Mouse (Mus musculus) forebrain, embryonic 11.5 days (tissue): ENCODE measurements around the gene Hoxd8. TPM values are rescaled to one million over a fixed set of nuclear protein-coding genes. Genes with fewer than 3 reads are reported as not detected.

ENCODE experiments used
- ATAC-seq: fragments of 200-750 bp; cut with Nextera tagmentation; replicated peaks from 2 replicates; pipeline ENCODE4 v1.8.0; 2017; ENCODE audit warnings: moderate TSS enrichment; ENCODE audit not compliant: low FRiP score
- DNase-seq: peaks from one replicate; pipeline ENCODE4 v3.0.0-alpha.2; 2017; ENCODE audit warnings: low spot score
- H3K27ac ChIP-seq: fragments of 300-500 bp; sonication (generic); 2 replicates; pipeline ENCODE4 v1.5.1; 2014; ENCODE audit warnings: low read depth, low read length
- H3K27me3 ChIP-seq: fragments of 300-500 bp; sonication (generic); 2 replicates; pipeline ENCODE4 v1.6.1; 2014; ENCODE audit warnings: mild to moderate bottlenecking, low read length, mixed read lengths; ENCODE audit not compliant: control insufficient read depth, insufficient read depth
- H3K36me3 ChIP-seq: fragments of 300-500 bp; sonication (generic); 2 replicates; pipeline ENCODE4 v1.6.1; 2014; ENCODE audit warnings: mild to moderate bottlenecking, low read length, moderate library complexity, mixed read lengths; ENCODE audit not compliant: control insufficient read depth, insufficient read depth
- H3K4me1 ChIP-seq: fragments of 300-500 bp; sonication (generic); replicated peaks from 2 replicates; pipeline ENCODE4 v1.6.1; 2014; ENCODE audit warnings: low read length, mixed read lengths; ENCODE audit not compliant: control insufficient read depth, insufficient read depth
- H3K4me2 ChIP-seq: fragments of 300-500 bp; sonication (generic); 2 replicates; pipeline ENCODE4 v1.6.1; 2014; ENCODE audit warnings: low read depth, mild to moderate bottlenecking, low read length, moderate library complexity, mixed read lengths; ENCODE audit not compliant: severe bottlenecking
- H3K4me3 ChIP-seq: fragments of 300-500 bp; sonication (generic); 2 replicates; pipeline ENCODE4 v1.5.1; 2014; ENCODE audit warnings: low read depth, low read length
- H3K9ac ChIP-seq: fragments of 300-500 bp; sonication (generic); 2 replicates; pipeline ENCODE4 v1.6.1; 2014; ENCODE audit warnings: low read length
- H3K9me3 ChIP-seq: fragments of 300-500 bp; sonication (generic); 2 replicates; pipeline ENCODE4 v1.6.1; 2016; ENCODE audit warnings: low read length, mixed read lengths; ENCODE audit not compliant: control insufficient read depth
- WGBS: fragments of 180-500 bp; shearing (Covaris S2); extraction: QIAGEN DNeasy Blood & Tissue Kit; methylation state at CpG from one replicate; pipeline ENCODE4 v1.1.7; 2014; 5-methylcytosine and 5-hydroxymethylcytosine counted together
- polyA plus RNA-seq: library from polyadenylated mRNA; unstranded; fragments of >200 nt; fragmentation: Nextera tagmentation; extraction: Ambion mirVana; gene quantifications from 2 replicates; pipeline ENCODE4 v1.2.1, GENCODE M21; 2014

Hoxd8 gene
- polyA plus RNA-seq, 1 experiment from 2014 or later: not detected

GRCm38 (mm10) chr2:74667842-74668357, 36.5 kb upstream of the Hoxd8 start, which contains the start of gene Hoxd13:
Hoxd13 (plus strand) TSS chr2:74668310.
- H3K9ac ChIP-seq: no peak within 1 kb of the TSS
- WGBS: 0% methylated on average over 18 of the region's 51 CpGs
- peak; percentile 75 for DNase-seq

DNA sequence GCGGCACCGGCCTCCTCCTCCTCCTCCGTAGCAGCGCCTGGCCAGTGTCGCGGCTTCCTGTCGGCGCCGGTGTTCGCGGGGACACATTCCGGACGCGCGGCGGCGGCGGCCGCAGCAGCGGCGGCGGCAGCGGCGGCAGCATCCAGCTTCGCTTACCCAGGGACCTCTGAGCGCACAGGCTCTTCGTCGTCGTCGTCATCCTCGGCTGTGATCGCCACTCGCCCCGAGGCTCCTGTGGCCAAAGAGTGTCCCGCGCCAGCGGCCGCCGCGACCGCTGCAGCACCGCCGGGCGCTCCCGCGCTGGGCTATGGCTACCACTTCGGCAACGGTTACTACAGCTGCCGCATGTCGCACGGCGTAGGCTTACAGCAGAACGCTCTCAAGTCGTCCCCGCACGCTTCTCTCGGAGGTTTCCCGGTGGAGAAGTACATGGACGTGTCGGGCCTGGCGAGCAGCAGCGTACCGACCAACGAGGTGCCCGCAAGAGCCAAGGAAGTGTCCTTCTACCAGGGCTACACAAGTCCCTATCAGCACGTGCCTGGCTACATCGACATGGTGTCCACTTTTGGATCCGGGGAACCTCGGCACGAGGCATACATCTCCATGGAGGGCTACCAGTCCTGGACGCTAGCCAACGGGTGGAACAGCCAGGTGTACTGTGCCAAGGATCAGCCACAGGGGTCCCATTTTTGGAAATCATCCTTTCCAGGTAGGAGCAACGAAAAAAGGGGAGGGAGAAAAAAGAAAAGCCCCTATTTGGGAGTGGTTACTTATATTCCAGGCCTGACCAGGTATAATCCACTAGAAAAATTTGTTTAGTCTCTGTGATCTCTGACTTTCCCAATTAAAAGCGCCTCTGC, 35.8 kb upstream of the Hoxd8 start:
- no peak overlapping the region for H3K9ac ChIP-seq
- H3K27ac ChIP-seq: no peak overlapping the region
- no peaks in the 10 kb centered on the region for H3K36me3 ChIP-seq
- peak overlapping the region; percentile 28 for H3K4me3 ChIP-seq
- H3K4me2 ChIP-seq: peak overlapping the region; percentile 50
- peaks cover 9% of the 10 kb centered on the region; the same call in 1 of the 2 replicates for H3K4me1 ChIP-seq
- peaks cover 95% of the 10 kb centered on the region for H3K27me3 ChIP-seq
- under 1% methylated on average over 63 of the region's 74 CpGs for WGBS
- DNase-seq: peak; percentile 76
- ATAC-seq: peak; percentile 63
- no peaks in the 10 kb centered on the region for H3K9me3 ChIP-seq

More at GRCm38 (mm10) chr2:74667842-74668357, 36.5 kb upstream of the Hoxd8 start, which contains the start of gene Hoxd13:
- no peaks in the 10 kb centered on the region for H3K36me3 ChIP-seq
- peak within 1 kb of the TSS; percentile 28 for H3K4me3 ChIP-seq
- peaks cover 8% of the 10 kb centered on the region; the same call in 1 of the 2 replicates for H3K4me1 ChIP-seq
- H3K27me3 ChIP-seq: peaks cover 95% of the 10 kb centered on the region
- H3K4me2 ChIP-seq: peak within 1 kb of the TSS; percentile 50
- peak; percentile 74 for ATAC-seq
- H3K27ac ChIP-seq: no peak within 1 kb of the TSS
- no peaks in the 10 kb centered on the region for H3K9me3 ChIP-seq

- DNase-seq: peak; percentile 31
Measured at GRCm38 (mm10) chr2:74669230-74669578, 35.2 kb upstream of the Hoxd8 start.

DNA sequence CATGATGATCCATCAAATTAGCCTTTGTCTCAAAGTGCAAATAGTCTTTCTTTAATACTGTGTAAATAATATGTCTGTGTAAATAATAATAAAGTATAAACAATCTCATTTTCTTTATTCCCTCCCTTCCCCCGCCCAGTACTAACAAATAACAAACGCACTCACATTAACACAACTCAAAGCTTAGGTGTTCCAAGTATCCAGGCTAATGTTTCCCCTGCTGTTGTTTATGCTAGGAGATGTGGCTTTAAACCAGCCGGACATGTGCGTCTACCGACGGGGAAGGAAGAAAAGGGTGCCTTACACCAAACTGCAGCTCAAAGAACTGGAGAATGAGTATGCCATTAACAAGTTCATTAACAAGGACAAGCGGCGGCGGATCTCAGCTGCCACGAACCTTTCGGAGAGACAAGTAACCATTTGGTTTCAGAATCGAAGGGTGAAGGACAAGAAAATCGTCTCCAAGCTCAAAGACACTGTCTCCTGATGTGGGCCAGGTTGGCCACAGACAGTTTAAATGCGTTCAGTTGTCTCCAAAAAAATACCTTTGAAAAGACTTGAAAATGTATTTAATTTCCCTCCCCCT, 34.7 kb upstream of the Hoxd8 start:
- H3K4me1 ChIP-seq: peaks cover 9% of the 10 kb centered on the region; the same call in 1 of the 2 replicates
- DNase-seq (peak; percentile 50), ATAC-seq (no peak)
- H3K9me3 ChIP-seq: no peaks in the 10 kb centered on the region
- WGBS: 2% methylated on average over 14 of the region's 14 CpGs
- no peaks in the 10 kb centered on the region for H3K36me3 ChIP-seq
- no peak overlapping the region for H3K4me2 ChIP-seq
- H3K4me3 ChIP-seq: no peak overlapping the region
- no peak overlapping the region for H3K27ac ChIP-seq
- H3K27me3 ChIP-seq: peaks cover 95% of the 10 kb centered on the region
- H3K9ac ChIP-seq: no peak overlapping the region

More at GRCm38 (mm10) chr2:74669230-74669578, 35.2 kb upstream of the Hoxd8 start:
- Histone ChIP-seq H3K4me2 (no peak overlapping the region), H3K27me3 (peaks cover 95% of the 10 kb centered on the region), H3K9me3 (no peaks in the 10 kb centered on the region), H3K4me1 (peaks cover 9% of the 10 kb centered on the region; the same call in 1 of the 2 replicates), H3K36me3 (no peaks in the 10 kb centered on the region), H3K27ac (no peak overlapping the region), H3K4me3 (no peak overlapping the region), H3K9ac (no peak overlapping the region)
- WGBS: 0% methylated on average over 3 of the region's 3 CpGs
- ATAC-seq: no peak

DNA sequence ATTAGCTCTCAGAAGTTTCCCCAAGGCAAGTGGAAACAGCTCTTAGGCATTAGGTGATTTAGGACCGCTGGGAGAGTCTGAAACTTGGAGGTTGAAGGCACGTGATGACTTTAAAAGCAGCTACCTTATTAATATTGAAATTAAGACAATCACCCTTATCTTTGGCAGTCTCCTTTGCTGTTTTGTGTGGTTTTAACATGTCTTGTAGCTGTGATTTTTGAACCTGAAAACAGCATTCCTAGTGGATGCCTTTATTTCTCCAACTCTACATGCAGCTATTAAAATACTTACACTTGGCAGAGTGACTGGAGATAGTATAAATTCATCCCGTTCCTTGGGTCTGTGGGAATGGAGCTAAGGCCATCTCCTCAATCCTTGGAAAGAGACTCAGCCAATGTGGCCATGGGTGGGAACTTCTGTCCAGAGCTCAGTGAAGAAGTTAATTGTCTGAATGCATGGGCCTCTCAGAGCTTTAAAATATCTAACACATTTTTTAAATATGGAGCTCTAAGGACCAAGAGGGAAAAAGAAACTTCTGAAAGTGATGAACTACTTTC, 33.7 kb upstream of the Hoxd8 start:
- H3K4me3 ChIP-seq: no peak overlapping the region
- no peaks in the 10 kb centered on the region for H3K36me3 ChIP-seq
- no peak overlapping the region for H3K27ac ChIP-seq
- H3K27me3 ChIP-seq: peaks cover 96% of the 10 kb centered on the region
- ATAC-seq (no peak), DNase-seq (peak; percentile 14)
- H3K4me1 ChIP-seq: peaks cover 9% of the 10 kb centered on the region; the same call in 1 of the 2 replicates
- 2% methylated on average over 3 of the region's 3 CpGs for WGBS
- H3K9me3 ChIP-seq: no peaks in the 10 kb centered on the region
- H3K9ac ChIP-seq: no peak overlapping the region
- H3K4me2 ChIP-seq: no peak overlapping the region

DNA sequence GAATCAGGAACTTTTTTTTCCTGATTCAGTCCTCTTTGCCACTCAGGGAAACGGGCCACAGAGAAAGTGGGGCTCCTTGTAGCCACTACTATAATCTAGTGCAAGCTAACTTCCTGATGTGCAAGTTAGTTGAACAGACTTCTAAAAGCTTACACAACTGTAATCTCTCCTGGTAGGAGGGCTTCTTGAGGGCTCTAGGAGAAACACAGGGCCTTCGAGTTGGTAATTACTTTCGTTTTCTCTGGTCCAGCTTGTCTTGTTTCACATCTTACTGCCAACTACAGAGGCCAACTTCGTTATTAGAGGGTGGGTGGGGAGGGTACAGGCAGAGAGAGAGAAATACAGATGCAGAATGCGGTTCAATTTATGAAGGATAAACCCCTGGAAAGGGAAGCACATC, 32.6 kb upstream of the Hoxd8 start:
- DNase-seq: peak; percentile 33
- ATAC-seq: no peak
- Histone ChIP-seq H3K9ac (no peak overlapping the region), H3K4me2 (no peak overlapping the region), H3K36me3 (no peaks in the 10 kb centered on the region), H3K27me3 (peaks cover 98% of the 10 kb centered on the region), H3K27ac (no peak overlapping the region), H3K4me3 (no peak overlapping the region), H3K4me1 (peaks cover 9% of the 10 kb centered on the region; the same call in 1 of the 2 replicates), H3K9me3 (no peaks in the 10 kb centered on the region)
- WGBS: 5% methylated on average over 5 of the region's 5 CpGs

DNA sequence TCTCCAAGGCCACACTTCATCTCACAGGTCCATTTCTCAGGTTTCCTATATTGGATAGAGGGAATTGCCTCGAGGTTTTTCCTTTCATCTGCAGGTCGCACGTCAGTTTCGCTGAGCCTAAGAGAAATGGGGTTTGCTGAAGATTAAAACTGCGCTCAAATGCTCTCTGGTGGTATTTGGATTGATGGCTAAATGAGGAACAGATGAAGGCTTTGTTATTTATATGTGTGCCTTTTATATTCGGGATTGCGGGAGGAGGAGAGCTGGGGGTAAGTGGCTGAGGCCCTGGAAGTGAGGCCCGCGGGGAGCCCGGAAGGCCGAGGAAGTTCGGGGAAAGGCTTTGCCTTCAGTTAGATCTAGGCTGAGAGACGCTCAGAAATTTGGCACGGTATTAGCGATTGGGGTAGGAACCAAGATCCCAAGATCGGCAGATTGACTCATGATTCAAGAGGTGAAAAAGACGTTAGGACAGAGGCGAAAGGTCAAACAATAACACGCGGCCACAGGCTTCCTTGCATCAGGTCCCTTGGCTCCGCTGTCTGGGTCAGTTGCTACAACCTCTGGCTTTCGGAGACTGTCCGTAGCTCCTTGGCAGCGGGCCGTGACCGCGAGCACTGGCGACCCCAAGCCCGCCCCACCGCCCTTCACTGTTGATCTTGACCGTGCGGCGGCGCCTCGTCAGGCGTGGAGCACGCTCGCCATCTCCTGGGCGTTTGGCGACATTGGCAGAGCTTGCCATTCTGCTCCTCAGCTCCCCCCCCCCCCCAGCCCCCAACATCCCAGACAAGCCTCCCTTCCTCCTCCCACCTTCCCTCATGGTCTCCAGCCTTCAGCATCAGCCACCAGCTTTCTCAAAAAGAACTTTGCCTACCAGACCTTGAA, 31.7 kb upstream of the Hoxd8 start:
- under 1% methylated on average over 40 of the region's 40 CpGs for WGBS
- H3K9ac ChIP-seq: no peak overlapping the region
- DNase-seq (peak; percentile 87), ATAC-seq (peak; percentile 47; the same call in 1 of the 2 replicates)
- H3K9me3 ChIP-seq: no peaks in the 10 kb centered on the region
- peaks cover 9% of the 10 kb centered on the region; the same call in 1 of the 2 replicates for H3K4me1 ChIP-seq
- H3K4me3 ChIP-seq: peak overlapping the region; percentile 7; the same call in 1 of the 2 replicates
- H3K27ac ChIP-seq: no peak overlapping the region
- peak overlapping the region; percentile 35 for H3K4me2 ChIP-seq
- H3K36me3 ChIP-seq: no peaks in the 10 kb centered on the region
- peaks cover 98% of the 10 kb centered on the region for H3K27me3 ChIP-seq
